Mouse (Mus musculus): Measurements from ENCODE around the gene F7.
A peak's percentile ranks its signal among the peaks of the same experiment; 100 is the strongest.
"Not testable (repeated sequence)": the region's sequence is repeated elsewhere in the genome, so short reads cannot be mapped to it uniquely, and the experiment has no call there.

Gene F7

GRCm38 (mm10) chr8:13036346-13036812 lies 10.5 kb downstream of the F7 start:
- no peak for DNase-seq

- no peak for DNase-seq
These were observed 11.2 kb downstream of the F7 start, which contains the start of gene F10 for GRCm38 (mm10) chr8:13037015-13037414. TSS of gene F10 (plus strand) at chr8:13037308.

GRCm38 (mm10) chr8:13037569-13037968 lies 11.7 kb downstream of the F7 start:
- DNase-seq = no peak

GRCm38 (mm10) chr8:13039054-13039453 lies 13.2 kb downstream of the F7 start:
- DNase-seq = no peak

- DNase-seq = no peak
These were observed 15.6 kb downstream of the F7 start for GRCm38 (mm10) chr8:13041459-13041858.

GRCm38 (mm10) chr8:13047652-13048051 lies 21.8 kb downstream of the F7 start:
- no peak for DNase-seq

GRCm38 (mm10) chr8:13050550-13050949 lies 24.7 kb downstream of the F7 start:
- DNase-seq = no peak

- peak; percentile 70 for DNase-seq
These were observed 31.5 kb downstream of the F7 start for GRCm38 (mm10) chr8:13057351-13057750.

GRCm38 (mm10) chr8:13060441-13061150 lies 34.8 kb downstream of the F7 start, which contains the start of gene Proz:
TSS of gene Proz (plus strand) at chr8:13060914.
- peak; percentile 87 for DNase-seq

- DNase-seq = no peak
These were observed 37.3 kb downstream of the F7 start for GRCm38 (mm10) chr8:13063112-13063511.

GRCm38 (mm10) chr8:13073255-13073654 lies 47.4 kb downstream of the F7 start:
- DNase-seq = no peak

GRCm38 (mm10) chr8:13075044-13075443 lies 49.2 kb downstream of the F7 start:
- no peak for DNase-seq

- DNase-seq = not testable (repeated sequence)
These were observed 49.7 kb downstream of the F7 start for GRCm38 (mm10) chr8:13075579-13075978.

GRCm38 (mm10) chr8:13077542-13077941 lies 51.7 kb downstream of the F7 start:
- DNase-seq = no peak
